Mouse (Mus musculus): ENCODE measurements around the gene Olfr70.
A peak's percentile ranks its signal among the peaks of the same experiment; 100 is the strongest.

Olfr70 gene

DNA sequence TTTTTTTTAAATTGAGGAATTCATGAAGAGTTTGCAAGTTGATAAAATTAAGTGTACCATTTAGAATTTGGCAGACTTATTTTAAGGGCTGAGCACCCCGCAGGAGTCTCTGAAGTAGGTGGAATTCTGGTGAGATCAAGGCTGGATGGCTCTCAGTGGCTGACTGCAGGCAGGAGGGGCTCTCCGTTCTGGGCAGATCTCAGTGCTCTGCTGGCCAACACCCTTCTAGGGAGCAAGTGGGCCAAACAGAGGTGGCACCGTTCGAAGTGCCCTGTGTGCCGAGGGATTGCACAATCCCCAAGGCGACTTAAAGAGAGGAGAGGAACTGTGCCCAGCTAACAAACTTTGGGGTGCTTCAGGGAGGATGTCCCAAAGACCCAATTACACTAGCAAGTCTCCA, 9.3 kb upstream of the Olfr70 start, which contains the start of gene Olfr71:
TSS of gene Olfr71 (minus strand) at position 387 of the 400 bp plus-strand sequence.
- no peak for DNase-seq

DNA sequence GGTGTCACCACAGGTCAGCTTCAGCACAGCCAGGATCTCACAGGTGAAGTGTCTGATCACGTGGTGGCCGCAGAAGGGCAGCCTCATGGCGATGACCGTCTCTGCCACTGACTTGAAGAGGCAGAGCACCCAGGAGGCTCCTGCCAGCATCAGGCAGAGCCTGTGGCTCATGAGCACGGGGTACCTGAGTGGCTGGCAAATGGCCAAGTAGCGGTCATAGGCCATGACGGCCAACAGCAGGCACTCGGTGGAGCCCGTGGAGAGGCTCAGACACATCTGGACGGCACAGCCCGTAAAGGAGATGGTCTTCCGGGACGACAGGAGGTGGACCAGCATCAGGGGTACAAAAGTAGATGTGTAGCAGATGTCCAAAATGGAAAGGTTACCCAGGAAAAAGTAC, 5.4 kb upstream of the Olfr70 start:
- DNase-seq: no peak

DNA sequence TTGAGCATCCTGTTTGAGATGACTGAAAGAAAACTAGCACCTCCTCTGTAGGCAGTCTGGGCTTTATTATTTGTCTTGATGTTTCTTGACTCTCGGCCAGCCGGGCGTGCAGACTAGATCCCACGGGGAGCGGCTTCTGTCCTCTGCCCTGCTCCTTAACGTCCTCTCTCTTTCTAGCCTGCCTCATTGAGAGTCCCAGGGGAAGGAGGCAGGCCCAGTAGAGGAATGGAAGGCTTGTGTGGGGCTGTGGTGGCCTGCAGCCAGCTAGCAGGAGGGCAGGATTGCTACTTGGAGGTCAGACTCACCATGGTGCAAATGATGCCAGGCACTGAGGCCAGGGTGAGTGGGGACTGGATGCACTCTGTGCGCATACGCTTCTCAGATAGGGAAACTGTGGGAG, 3.2 kb upstream of the Olfr70 start:
- peak; percentile 76 for DNase-seq

DNA sequence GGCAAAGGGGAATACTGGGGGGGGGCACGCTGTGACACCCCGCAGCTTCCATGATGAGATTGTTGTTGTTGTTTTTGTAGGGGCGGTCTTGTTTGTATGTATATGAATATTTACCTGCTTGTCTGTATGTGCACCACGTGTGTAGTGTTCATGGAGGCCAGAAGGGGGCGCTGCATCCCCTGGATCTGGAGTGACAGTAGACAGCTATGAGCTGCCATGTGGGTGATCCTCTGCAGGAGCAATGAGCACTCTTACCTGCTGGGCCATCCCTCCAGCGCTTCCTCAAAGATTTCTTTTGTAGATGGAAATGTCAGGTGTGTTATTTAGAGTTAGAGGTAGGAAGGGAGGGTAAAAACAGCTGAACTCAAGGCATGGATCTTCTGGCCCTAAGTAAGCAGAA, 2.8 kb upstream of the Olfr70 start:
- DNase-seq: no peak

DNA sequence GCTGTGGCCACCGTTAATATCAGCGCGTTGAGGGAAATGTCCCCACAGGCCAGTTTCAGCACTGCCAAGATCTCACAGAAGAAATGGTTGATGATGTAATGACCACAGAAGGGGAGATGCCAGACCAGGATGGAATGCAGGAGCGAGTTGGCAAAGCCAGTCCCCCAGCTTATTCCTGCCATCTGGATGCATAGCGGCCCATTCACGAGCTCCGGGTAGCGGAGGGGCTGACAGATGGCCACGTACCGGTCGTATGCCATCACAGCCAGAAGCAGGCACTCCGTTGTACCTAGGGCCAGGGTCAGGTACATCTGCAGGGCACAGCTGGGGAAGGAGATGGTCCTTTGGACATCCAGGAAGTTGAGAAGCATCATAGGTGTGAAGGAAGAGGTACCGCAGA, 4.0 kb downstream of the Olfr70 start:
- no peak for DNase-seq

DNA sequence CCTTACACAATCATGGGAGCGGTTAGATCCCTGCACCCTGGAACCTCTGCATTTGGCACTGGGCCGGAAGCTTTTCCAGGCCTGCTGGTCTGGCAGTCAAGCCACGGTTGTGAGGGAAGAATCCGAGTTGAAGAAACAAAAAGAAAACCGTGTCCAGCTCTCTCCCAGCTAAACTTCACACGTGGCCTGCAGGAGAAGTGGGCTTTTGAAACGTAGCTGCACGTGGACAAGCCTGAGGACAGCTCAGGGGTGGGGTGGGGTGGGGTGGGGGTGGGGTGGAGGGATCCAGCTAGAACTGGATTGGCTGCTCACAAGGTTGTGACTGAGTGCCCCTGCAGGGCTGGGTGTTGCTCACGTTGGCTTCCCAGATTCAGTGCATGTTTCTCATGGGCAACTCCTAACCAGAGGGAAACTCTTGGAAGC, 5.3 kb downstream of the Olfr70 start:
- DNase-seq: peak; percentile 56

DNA sequence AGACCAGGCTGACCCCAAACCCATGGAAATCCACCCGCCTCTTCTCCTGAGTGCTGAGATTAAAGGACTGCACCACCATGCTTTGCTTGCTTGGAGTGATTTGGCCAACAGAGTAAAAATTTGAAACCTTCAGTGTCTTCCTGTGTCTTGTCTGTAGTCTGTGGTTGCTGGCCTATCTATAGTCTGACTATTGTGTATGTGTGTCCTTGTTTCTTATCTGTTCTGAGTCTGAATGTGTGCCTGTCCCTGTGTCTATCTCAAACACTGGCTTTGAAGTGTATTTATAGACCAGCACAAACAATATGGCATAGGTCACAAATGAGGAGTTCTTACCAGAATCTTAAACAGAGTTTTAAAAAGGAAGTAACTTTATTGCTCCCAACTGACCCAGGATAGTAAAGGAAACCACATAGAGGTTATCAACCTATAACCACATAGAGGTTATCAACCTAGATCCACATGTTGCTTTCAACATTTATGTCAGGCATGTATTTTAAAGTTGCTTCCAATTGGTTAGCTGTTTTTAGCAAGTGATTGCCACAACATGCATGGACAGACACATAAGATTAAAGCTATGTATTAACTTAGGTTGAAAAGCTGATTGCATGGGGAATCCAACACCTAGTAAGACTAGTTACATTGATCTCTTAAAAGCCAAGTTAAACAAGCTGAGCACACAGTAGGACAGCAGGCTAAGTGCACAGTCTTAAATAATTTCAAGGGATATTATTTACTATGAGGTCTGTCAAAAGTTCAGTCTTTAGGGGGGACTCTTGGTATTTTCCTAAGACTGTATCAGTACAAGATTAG, 6.0 kb downstream of the Olfr70 start:
- DNase-seq: no peak

DNA sequence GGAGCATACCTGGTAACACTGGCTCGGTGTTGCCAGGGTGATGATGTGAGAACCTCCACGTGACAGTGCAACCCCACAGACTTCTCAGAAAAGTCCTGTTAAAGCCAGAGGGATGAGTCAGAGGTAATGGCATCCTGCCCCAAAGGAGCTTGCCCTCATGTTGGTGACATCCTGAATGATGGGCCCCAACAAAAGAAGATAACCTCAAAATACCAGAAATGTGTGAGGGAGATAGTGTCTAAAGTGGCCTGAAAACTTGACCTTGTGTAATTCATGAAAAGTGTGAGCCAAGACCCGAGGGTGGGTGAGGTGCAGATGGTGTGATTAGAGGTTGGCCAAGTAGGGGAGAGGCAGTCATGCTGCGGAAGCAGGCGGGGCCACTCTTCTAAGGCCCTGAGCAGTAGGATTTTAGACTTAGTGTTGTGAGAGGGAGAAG, 6.8 kb downstream of the Olfr70 start:
- DNase-seq: no peak

DNA sequence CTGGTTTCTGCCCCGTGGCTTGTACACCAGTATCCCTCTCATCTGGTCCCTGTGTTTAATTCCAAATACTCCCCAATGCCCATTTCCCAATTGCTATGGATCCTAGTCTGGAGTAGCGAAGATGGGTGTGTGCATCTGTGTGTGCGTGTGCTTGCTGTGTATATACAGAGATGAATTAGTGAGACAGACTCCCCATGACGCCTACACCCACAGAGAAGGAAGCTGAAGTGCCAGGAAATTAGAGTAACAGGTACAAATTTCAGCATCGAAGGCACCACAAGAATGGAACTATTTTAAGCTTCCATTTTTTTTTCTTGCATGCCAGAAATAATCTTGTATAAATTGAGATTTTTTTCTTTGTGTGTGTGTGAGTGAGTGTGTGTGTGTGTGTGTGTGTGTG, 9.6 kb downstream of the Olfr70 start:
- no peak for DNase-seq

DNA sequence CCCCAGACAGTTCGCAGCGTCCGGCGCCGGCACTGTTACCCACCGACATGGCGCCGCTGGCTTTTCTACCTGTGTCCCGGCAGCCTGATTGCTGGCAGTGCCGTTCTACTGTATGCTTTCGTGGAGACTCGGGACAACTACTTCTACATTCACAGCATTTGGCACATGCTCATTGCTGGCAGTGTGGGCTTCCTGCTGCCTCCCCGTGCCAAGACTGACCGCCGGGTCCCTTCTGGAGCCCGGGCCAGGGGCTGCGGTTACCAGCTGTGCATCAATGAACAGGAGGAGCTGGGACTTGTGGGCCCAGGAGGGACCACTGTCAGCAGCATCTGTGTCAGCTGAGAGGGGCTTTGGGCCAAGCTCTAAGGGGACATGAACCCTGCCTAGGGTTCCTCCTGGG, 10.6 kb downstream of the Olfr70 start:
- no peak for DNase-seq

DNA sequence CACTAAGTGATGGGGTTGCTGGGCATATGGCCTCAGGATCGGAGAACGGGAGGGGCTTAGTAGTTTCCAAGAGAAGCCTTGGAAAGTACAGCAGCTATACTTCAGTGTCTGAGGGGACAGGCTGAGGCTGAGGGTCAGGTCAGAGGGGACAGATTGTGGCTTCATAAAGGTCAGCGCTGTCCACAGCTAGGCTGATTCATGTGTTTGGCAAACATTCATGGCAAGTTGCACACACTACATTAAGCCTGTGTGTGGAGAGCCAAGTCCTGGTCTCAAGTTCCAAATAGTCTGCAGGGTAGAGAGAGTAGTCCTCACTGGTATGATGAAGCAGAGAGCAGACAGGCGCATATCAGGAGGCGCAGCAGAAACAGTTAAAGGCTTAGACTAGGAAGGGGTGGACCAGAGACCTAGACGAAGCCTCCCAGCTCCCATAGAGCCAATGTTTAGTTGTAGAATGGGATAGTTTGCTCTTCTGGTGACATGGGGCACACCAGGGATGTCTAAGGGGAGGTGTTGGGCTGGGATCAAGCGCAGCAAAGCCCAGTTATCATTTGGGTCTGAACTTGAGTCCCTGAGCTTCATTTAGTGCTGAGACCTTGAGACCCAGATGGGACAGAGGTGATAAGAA, 21.1 kb downstream of the Olfr70 start:
- DNase-seq: peak; percentile 71

DNA sequence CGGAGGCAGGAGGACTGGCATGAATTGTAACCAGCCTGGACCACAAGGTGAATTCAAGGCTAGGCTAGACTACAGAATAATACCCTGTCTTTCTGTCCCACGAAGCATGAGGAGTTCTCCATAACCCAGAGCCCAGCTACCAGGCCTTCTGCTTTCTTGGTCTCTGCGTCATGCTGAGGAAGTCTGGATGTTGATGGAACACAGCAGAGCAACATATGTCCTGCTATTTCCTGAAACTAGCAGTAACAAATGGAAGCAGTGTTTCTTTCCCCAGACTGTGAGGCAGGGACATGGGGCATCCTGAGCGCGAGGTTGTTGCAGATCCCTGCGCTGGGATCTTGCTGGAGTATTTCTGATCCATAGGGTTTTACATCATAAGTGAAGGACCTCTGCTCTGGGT, 22.1 kb downstream of the Olfr70 start:
- no peak for DNase-seq

DNA sequence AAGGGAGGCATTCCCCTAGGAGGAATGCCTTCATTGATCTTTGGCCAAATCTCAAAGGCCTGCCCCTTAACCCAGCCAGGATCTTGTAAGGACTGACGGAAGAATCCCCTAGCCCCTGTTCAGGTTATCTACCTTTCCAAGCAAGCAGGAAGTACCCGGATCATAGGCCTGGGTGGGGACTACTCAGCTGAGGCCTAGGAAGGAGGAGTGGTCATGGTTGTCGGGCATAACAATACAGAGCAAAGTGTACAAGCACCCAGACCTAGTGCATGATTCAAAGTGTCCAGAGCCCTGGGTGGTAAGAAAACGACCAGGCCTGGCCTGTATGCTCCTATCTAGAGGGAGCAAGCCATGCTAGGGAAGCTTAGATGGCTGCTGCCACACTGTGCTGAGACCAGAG, 25.0 kb downstream of the Olfr70 start:
- no peak for DNase-seq

DNA sequence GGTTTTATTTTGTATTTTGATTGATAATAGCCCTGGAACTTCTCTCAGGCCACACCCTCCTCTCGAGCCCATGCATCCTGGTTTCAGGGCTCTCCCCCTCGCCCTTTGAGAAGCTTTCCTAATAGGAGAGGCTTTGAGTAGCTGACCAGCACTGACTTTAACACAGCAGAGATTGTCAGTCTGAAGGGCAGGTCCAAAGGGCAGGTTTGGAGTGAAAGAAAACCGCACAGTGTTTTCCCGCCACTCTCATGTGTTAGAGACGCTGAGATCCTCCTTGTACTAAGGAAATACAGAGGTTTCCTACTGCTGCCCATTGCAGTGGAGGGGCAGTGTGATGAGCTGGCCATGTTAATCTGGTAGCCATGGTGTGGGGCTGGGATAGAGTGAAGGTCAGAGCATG, 25.6 kb downstream of the Olfr70 start:
- no peak for DNase-seq

DNA sequence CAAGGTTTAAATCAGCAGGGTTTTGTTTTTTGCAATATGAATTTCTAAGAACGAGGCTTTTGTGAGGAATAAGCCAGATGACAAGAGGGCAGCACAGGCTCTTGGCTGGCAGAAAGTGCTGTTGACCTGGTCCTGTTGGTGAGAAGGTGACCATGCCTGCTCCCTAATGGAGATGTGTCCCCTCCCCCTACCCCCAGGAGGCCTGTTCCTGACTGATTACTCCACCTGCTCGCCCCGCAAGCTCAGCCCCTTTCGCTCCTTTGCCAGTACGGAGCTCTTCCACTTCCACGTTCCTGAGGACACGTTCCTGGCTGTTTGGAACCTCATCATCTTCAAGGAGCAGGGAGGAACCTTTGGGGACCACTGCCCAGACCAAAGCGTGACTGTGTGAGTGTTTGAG, 26.9 kb downstream of the Olfr70 start:
- no peak for DNase-seq

DNA sequence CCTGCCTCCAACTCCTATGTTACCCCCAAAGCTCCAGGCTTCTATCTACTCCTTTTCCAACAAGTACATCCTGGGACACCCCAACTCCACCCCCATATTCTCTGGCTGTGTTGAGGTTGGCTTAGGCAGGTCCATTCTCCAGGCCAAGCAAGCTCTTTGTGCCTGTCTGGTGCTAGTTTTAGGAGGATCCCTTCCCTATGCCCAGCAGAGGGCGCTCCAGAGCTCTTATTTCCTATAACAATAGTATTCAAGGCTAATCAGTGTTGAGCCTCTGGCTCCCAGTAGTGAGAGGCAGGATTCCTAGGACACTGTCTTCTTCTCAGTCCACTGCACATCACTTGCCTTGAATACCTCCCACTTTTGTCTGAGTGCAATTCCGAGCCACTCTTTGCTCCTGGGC, 28.5 kb downstream of the Olfr70 start:
- DNase-seq: peak; percentile 91

DNA sequence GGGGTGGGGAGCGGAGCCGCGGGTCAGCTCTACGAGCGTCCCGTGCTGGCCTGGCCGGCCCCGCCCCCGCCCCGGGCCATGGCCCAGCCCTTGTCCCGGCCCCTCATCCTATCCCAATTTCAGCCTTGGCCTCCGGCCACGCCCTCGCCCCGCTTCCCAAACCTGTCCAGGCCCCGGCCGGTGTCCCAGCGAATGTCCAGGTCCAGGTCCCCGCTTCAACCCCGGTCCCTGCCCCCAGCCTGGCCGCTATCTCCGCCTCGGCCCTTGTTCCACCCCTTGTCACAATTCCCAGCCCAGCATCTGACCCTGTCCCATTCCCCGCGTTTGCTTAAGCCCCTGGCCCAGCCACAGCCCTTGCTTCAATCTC, 31.2 kb downstream of the Olfr70 start:
- DNase-seq: no peak

DNA sequence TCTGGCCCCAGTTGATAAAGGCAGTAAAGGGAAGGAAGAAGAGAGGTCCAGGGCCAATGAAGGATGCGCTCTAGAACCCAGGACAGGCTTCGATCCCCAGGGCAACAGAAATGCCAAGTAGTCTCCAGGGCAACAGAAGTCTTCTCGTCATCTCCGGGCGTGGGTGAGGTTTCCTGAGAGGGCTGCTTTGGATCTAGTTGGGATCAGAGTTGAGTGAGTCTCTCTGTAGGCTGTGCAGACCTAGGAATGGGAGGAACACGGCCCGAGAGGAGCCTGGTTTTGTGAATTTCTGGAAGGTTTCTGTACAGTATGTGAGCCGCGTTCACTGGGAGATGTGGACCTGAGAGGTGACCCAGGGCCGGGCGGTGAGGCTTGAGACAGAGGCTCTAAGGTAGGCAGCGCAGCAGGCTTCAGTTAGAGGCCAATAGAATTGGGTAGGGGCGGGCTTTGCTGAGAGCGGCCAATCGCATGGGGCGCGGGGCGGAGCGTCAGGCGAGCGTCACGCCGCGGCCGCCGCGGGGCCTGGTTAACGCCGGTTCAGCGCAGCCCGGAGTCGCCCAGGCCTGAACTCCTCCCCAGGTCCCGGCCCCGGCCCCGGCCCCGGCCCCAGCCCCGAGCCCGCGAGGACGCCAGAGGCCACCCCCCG, 31.7 kb downstream of the Olfr70 start, which contains the start of the genes Tmem8b and Fam221b:
TSS of gene Tmem8b (plus strand) at position 190 of the 646 bp plus-strand sequence.
TSS of gene Fam221b (minus strand) at position 364 of the 646 bp plus-strand sequence.
- DNase-seq: peak; percentile 95

DNA sequence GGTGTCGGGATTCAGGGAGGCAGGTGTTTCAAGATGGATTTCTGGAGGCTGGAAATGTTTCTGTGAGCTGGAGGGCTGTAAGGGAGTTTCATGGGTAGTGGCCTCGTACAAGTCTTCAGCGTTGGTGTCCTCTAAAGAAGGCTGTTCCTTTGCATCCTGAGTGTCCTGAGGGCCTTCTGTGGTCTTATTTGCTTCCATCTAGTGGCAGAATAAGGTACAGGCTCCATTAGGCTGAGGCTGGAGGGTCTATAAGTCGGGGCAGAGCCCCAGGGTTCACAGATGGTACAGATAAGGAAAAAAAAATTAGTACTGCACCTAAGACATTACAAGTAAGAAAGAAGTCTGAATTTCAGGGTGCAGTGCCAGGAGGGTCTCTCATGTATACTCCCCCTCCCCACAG, 34.2 kb downstream of the Olfr70 start:
- peak; percentile 40 for DNase-seq

DNA sequence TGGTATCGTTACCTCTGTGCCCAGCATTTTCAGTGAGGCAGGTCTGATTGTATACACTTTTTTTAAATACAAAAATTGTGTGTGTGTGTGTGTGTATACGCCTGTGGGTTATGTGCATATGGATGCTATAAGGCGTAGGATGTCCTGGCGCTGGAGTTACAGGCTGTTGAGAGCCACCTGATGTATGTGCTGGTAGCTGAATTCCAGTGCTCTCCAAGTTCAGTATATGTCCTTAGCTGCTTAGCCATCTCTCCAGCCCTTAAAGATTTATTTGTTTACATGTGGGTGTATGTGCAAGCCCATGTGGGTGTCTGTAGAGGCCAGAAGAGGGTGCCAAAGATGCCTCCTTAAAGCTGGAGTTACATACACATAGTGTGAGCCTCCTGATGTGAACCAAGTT, 43.5 kb downstream of the Olfr70 start:
- DNase-seq: no peak

DNA sequence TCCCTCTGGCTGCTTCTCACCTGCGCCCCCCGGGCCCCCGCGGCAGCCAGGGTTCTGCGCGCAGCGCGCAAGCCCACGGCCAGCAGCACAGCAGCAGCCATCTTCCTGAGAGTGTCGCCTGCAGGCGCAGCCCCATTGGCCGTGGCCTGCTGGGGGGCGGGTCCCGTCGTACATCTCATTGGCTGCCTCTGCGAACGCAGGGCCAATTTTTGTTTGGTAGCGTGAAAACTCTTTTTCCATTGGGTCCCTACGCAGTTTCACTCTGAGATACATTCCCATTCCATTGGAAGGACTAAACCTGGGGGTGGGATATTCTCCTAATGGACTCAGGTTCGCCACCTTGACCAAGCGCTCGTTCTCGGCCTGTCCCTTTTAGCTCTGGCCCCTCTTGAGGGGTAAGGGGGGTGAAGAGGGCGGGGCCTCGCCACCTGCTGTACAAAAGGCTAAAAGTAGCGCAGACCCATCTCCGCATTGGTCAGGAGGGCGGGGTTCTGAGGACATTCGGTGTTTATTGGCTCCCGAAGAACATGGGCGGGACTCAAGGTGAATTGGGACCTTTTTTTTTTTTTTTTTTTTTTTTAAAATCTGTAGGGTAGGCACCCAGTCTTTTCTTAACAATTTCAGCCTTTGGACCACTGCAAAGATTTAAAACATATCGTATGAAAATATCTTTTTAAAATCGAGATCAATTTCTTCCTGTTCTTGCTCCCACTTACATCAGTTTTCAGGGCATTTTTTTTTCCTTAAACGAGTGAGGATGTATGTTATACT, 44.1 kb downstream of the Olfr70 start, which contains the start of gene Hint2:
TSS of gene Hint2 (minus strand) at position 128 of the 771 bp plus-strand sequence.
- DNase-seq: peak; percentile 97

DNA sequence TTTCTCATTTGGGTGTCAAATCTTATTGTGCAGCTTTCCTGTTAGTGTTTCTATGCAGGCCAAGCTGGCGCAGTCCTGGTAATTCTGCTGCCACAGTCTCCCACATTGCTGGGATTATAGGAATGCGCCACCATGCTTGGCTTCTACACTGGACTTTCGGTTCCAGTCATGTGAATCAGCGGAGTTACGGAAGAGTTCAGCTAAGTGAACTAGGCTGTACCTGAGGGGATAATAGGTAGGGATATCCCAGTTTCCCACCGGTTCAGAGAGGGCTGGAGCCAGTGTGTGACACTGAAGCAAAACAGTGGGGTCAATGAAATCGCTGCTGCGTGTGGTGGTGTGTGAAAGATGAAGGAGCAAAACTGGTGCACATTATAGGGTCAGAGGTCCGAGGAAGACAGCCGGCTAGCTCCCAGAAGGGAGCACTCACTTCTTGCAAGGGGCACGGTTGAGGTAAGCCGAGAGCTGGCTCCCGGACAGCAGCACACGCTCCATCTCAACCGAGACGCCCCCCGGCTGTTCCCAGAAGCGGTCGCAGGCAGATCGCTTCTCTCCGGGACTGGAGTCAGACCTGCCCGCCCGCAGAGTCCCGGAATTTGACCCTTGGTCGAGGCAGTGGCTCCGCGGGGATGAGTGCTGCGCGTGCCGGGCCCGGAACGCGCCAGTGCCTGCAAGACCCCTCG, 44.8 kb downstream of the Olfr70 start:
- peak; percentile 60 for DNase-seq
